Mouse (Mus musculus): ENCODE measurements at regions not wholly inside any gene's neighbourhood (a gene's known extent, or its start where the extent isn't known, plus 50 kb on each side); places are given as distances from the start of the nearest gene placed in this dataset.

GRCm38 (mm10) chr12:27474631-27475030 is 132.3 kb upstream of the Sox11 start:
- no peak overlapping the region for H3K4me2 ChIP-seq
- no peak for ATAC-seq (ENCODE audit: extremely low read depth, insufficient number of reproducible peaks, low FRiP score, low TSS enrichment)

GRCm38 (mm10) chr12:27471557-27471956 is 129.2 kb upstream of the Sox11 start:
- ATAC-seq (ENCODE audit: extremely low read depth, insufficient number of reproducible peaks, low FRiP score, low TSS enrichment): no peak
- 23% methylated on average over 5 of the region's 5 CpGs for WGBS
- no peaks in the 10 kb centered on the region for H3K27me3 ChIP-seq (replicated peaks)
- H3K27ac ChIP-seq (replicated peaks): no peak overlapping the region
- no peaks in the 10 kb centered on the region for H3K36me3 ChIP-seq
- H3K9ac ChIP-seq: no peak overlapping the region
- H3K9me3 ChIP-seq: no peaks in the 10 kb centered on the region
- H3K4me1 ChIP-seq: peaks cover 8% of the 10 kb centered on the region; the same call in 1 of the 2 replicates
- no peak overlapping the region for H3K4me3 ChIP-seq
- H3K4me2 ChIP-seq: no peak overlapping the region

More at GRCm38 (mm10) chr12:27474631-27475030, 132.3 kb upstream of the Sox11 start:
- H3K4me1 ChIP-seq: peaks cover 8% of the 10 kb centered on the region; the same call in 1 of the 2 replicates
- no peaks in the 10 kb centered on the region for H3K27me3 ChIP-seq (replicated peaks)
- H3K36me3 ChIP-seq: no peaks in the 10 kb centered on the region
- H3K4me3 ChIP-seq: no peak overlapping the region
- WGBS: 62% methylated on average over 4 of the region's 4 CpGs
- H3K9ac ChIP-seq: no peak overlapping the region
- no peak overlapping the region for H3K27ac ChIP-seq (replicated peaks)
- no peaks in the 10 kb centered on the region for H3K9me3 ChIP-seq

- no peak for ATAC-seq (ENCODE audit: extremely low read depth, insufficient number of reproducible peaks, low FRiP score, low TSS enrichment)
- Histone ChIP-seq H3K4me2 (no peak overlapping the region), H3K4me3 (no peak overlapping the region), H3K27ac (replicated peaks) (no peak overlapping the region), H3K4me1 (peaks cover 9% of the 10 kb centered on the region), H3K9me3 (no peaks in the 10 kb centered on the region), H3K9ac (no peak overlapping the region), H3K36me3 (no peaks in the 10 kb centered on the region), H3K27me3 (replicated peaks) (no peaks in the 10 kb centered on the region)
These were observed 128.0 kb upstream of the Sox11 start for GRCm38 (mm10) chr12:27470346-27470745.

- no peak overlapping the region for H3K4me2 ChIP-seq
- H3K4me3 ChIP-seq: no peak overlapping the region
- no peaks in the 10 kb centered on the region for H3K27me3 ChIP-seq (replicated peaks)
- no peak for ATAC-seq (ENCODE audit: extremely low read depth, insufficient number of reproducible peaks, low FRiP score, low TSS enrichment)
- no peak overlapping the region for H3K27ac ChIP-seq (replicated peaks)
- H3K9ac ChIP-seq: no peak overlapping the region
- no peaks in the 10 kb centered on the region for H3K9me3 ChIP-seq
- H3K4me1 ChIP-seq: peaks cover 10% of the 10 kb centered on the region
- WGBS: 63% methylated on average over 1 of the region's 1 CpGs
- H3K36me3 ChIP-seq: no peaks in the 10 kb centered on the region
These were observed 126.4 kb upstream of the Sox11 start for GRCm38 (mm10) chr12:27468782-27469181.

GRCm38 (mm10) chr12:27468141-27468540 is 125.8 kb upstream of the Sox11 start:
- H3K36me3 ChIP-seq: no peaks in the 10 kb centered on the region
- peaks cover 10% of the 10 kb centered on the region for H3K4me1 ChIP-seq
- ATAC-seq (ENCODE audit: extremely low read depth, insufficient number of reproducible peaks, low FRiP score, low TSS enrichment): no peak
- no peak overlapping the region for H3K4me3 ChIP-seq
- H3K27ac ChIP-seq (replicated peaks): no peak overlapping the region
- 76% methylated on average over 3 of the region's 3 CpGs for WGBS
- no peak overlapping the region for H3K4me2 ChIP-seq
- H3K27me3 ChIP-seq (replicated peaks): no peaks in the 10 kb centered on the region
- no peak overlapping the region for H3K9ac ChIP-seq
- H3K9me3 ChIP-seq: no peaks in the 10 kb centered on the region

- Histone ChIP-seq H3K4me2 (no peak overlapping the region), H3K4me3 (no peak overlapping the region), H3K27ac (replicated peaks) (no peak overlapping the region), H3K4me1 (peaks cover 7% of the 10 kb centered on the region; the same call in 1 of the 2 replicates), H3K36me3 (no peaks in the 10 kb centered on the region), H3K27me3 (replicated peaks) (no peaks in the 10 kb centered on the region), H3K9me3 (no peaks in the 10 kb centered on the region), H3K9ac (no peak overlapping the region)
- WGBS: 36% methylated on average over 3 of the region's 3 CpGs
- no peak for ATAC-seq (ENCODE audit: extremely low read depth, insufficient number of reproducible peaks, low FRiP score, low TSS enrichment)
These were observed 123.3 kb upstream of the Sox11 start for GRCm38 (mm10) chr12:27465499-27466150.

GRCm38 (mm10) chr12:27458674-27459073 is 116.3 kb upstream of the Sox11 start:
- Histone ChIP-seq H3K9me3 (peaks cover 13% of the 10 kb centered on the region), H3K27me3 (replicated peaks) (no peaks in the 10 kb centered on the region), H3K4me3 (no peak overlapping the region), H3K27ac (replicated peaks) (no peak overlapping the region), H3K36me3 (no peaks in the 10 kb centered on the region), H3K4me2 (no peak overlapping the region), H3K4me1 (0 out of 2 replicates have a peak, but pooled peaks cover 4% of the 10 kb centered on the region), H3K9ac (no peak overlapping the region)
- no peak for ATAC-seq (ENCODE audit: extremely low read depth, insufficient number of reproducible peaks, low FRiP score, low TSS enrichment)
- 76% methylated on average over 4 of the region's 4 CpGs for WGBS

GRCm38 (mm10) chr12:27437661-27438345 is 95.4 kb upstream of the Sox11 start:
- Histone ChIP-seq H3K4me1 (no peaks in the 10 kb centered on the region), H3K4me2 (no peak overlapping the region), H3K36me3 (no peaks in the 10 kb centered on the region), H3K27ac (replicated peaks) (no peak overlapping the region), H3K27me3 (replicated peaks) (no peaks in the 10 kb centered on the region), H3K9me3 (no peaks in the 10 kb centered on the region), H3K9ac (no peak overlapping the region), H3K4me3 (no peak overlapping the region)
- WGBS: 58% methylated on average over 6 of the region's 6 CpGs
- ATAC-seq (ENCODE audit: extremely low read depth, insufficient number of reproducible peaks, low FRiP score, low TSS enrichment): no peak

- WGBS: 67% methylated on average over 2 of the region's 2 CpGs
- no peak overlapping the region for H3K4me2 ChIP-seq
- H3K9me3 ChIP-seq: no peaks in the 10 kb centered on the region
- H3K4me1 ChIP-seq: no peaks in the 10 kb centered on the region
- no peak overlapping the region for H3K9ac ChIP-seq
- H3K4me3 ChIP-seq: no peak overlapping the region
- ATAC-seq (ENCODE audit: extremely low read depth, insufficient number of reproducible peaks, low FRiP score, low TSS enrichment): no peak
- no peaks in the 10 kb centered on the region for H3K27me3 ChIP-seq (replicated peaks)
- no peak overlapping the region for H3K27ac ChIP-seq (replicated peaks)
- no peaks in the 10 kb centered on the region for H3K36me3 ChIP-seq
These were observed 89.0 kb upstream of the Sox11 start for GRCm38 (mm10) chr12:27431338-27431737.

GRCm38 (mm10) chr12:27417387-27418009 is 75.1 kb upstream of the Sox11 start:
- no peak overlapping the region for H3K27ac ChIP-seq (replicated peaks)
- H3K27me3 ChIP-seq (replicated peaks): no peaks in the 10 kb centered on the region
- no peak overlapping the region for H3K9ac ChIP-seq
- WGBS: 76% methylated on average over 8 of the region's 8 CpGs
- no peaks in the 10 kb centered on the region for H3K36me3 ChIP-seq
- no peak overlapping the region for H3K4me3 ChIP-seq
- H3K4me1 ChIP-seq: no peaks in the 10 kb centered on the region
- no peak for ATAC-seq (ENCODE audit: extremely low read depth, insufficient number of reproducible peaks, low FRiP score, low TSS enrichment)
- H3K9me3 ChIP-seq: no peaks in the 10 kb centered on the region
- H3K4me2 ChIP-seq: no peak overlapping the region

GRCm38 (mm10) chr12:27410555-27410954 is 68.2 kb upstream of the Sox11 start:
- Histone ChIP-seq H3K4me1 (0 out of 2 replicates have a peak, but pooled peaks cover 4% of the 10 kb centered on the region), H3K4me2 (no peak overlapping the region), H3K9ac (no peak overlapping the region), H3K9me3 (no peaks in the 10 kb centered on the region), H3K27ac (replicated peaks) (no peak overlapping the region), H3K36me3 (no peaks in the 10 kb centered on the region), H3K4me3 (no peak overlapping the region), H3K27me3 (replicated peaks) (no peaks in the 10 kb centered on the region)
- ATAC-seq (ENCODE audit: extremely low read depth, insufficient number of reproducible peaks, low FRiP score, low TSS enrichment): no peak
- WGBS: 38% methylated on average over 4 of the region's 4 CpGs

Data from heart, embryonic 13.5 days (tissue).